Mouse (Mus musculus) midbrain, embryonic 10.5 days (tissue): ENCODE measurements at regions not wholly inside any gene's neighbourhood (a gene's known extent, or its start where the extent isn't known, plus 50 kb on each side); places are given as distances from the start of the nearest gene placed in this dataset.

Source experiments
- DNase-seq: peaks from one replicate; pipeline ENCODE4 v3.0.0-alpha.2; 2017; ENCODE audit warnings: low spot score
- H3K27ac ChIP-seq: fragments of 300-500 bp; sonication (generic); replicated peaks from 2 replicates; pipeline ENCODE4 v1.5.1; 2016; ENCODE audit warnings: mild to moderate bottlenecking
- H3K27me3 ChIP-seq: fragments of 300-500 bp; sonication (generic); 2 replicates; pipeline ENCODE4 v1.6.1; 2016; ENCODE audit warnings: low read depth, mild to moderate bottlenecking; ENCODE audit not compliant: poor library complexity, severe bottlenecking
- H3K36me3 ChIP-seq: fragments of 300-500 bp; sonication (generic); 2 replicates; pipeline ENCODE4 v1.6.1; 2016; ENCODE audit warnings: mild to moderate bottlenecking, moderate library complexity
- H3K4me1 ChIP-seq: fragments of 300-500 bp; sonication (generic); 2 replicates; pipeline ENCODE4 v1.6.1; 2016
- H3K4me3 ChIP-seq: fragments of 300-500 bp; sonication (generic); 2 replicates; pipeline ENCODE4 v1.5.1; 2016; ENCODE audit warnings: mild to moderate bottlenecking, moderate library complexity
- H3K9me3 ChIP-seq: fragments of 300-500 bp; sonication (generic); replicated peaks from 2 replicates; pipeline ENCODE4 v1.6.1; 2016; ENCODE audit warnings: mild to moderate bottlenecking
- WGBS: fragments of 180-500 bp; shearing (Covaris S2); methylation state at CpG from one replicate; pipeline ENCODE4 v1.1.7; 2016; 5-methylcytosine and 5-hydroxymethylcytosine counted together

- no peak for DNase-seq
- Histone ChIP-seq H3K27me3 (no peaks in the 10 kb centered on the region), H3K9me3 (no peaks in the 10 kb centered on the region), H3K4me3 (no peak overlapping the region), H3K27ac (no peak overlapping the region), H3K36me3 (no peaks in the 10 kb centered on the region), H3K4me1 (no peaks in the 10 kb centered on the region)
- 81% methylated on average over 3 of the region's 3 CpGs for WGBS
These were observed 220.8 kb upstream of the Adgrl4 start for GRCm38 (mm10) chr3:151216764-151217502.

- H3K36me3 ChIP-seq = no peaks in the 10 kb centered on the region
- DNase-seq = no peak
- no peak overlapping the region for H3K27ac ChIP-seq
- H3K9me3 ChIP-seq = no peaks in the 10 kb centered on the region
- no peak overlapping the region for H3K4me3 ChIP-seq
- no peaks in the 10 kb centered on the region for H3K4me1 ChIP-seq
- WGBS = 22% methylated on average over 3 of the region's 3 CpGs
- H3K27me3 ChIP-seq = no peaks in the 10 kb centered on the region
These were observed 215.3 kb upstream of the Adgrl4 start for GRCm38 (mm10) chr3:151222407-151222806.

- no peaks in the 10 kb centered on the region for H3K9me3 ChIP-seq
- H3K27me3 ChIP-seq = no peaks in the 10 kb centered on the region
- H3K4me1 ChIP-seq = no peaks in the 10 kb centered on the region
- no peak overlapping the region for H3K27ac ChIP-seq
- DNase-seq = no peak
- H3K36me3 ChIP-seq = no peaks in the 10 kb centered on the region
- H3K4me3 ChIP-seq = no peak overlapping the region
- WGBS = 93% methylated on average over 2 of the region's 2 CpGs
These were observed 185.2 kb upstream of the Adgrl4 start for GRCm38 (mm10) chr3:151252458-151252857.

GRCm38 (mm10) chr3:151262821-151263220 is 174.9 kb upstream of the Adgrl4 start:
- Histone ChIP-seq H3K27ac (no peak overlapping the region), H3K4me3 (no peak overlapping the region), H3K36me3 (no peaks in the 10 kb centered on the region), H3K27me3 (no peaks in the 10 kb centered on the region), H3K4me1 (no peaks in the 10 kb centered on the region), H3K9me3 (no peaks in the 10 kb centered on the region)
- no peak for DNase-seq
- 82% methylated on average over 3 of the region's 3 CpGs for WGBS

- H3K4me1 ChIP-seq = no peaks in the 10 kb centered on the region
- H3K9me3 ChIP-seq = no peaks in the 10 kb centered on the region
- H3K36me3 ChIP-seq = no peaks in the 10 kb centered on the region
- 31% methylated on average over 2 of the region's 2 CpGs for WGBS
- H3K4me3 ChIP-seq = no peak overlapping the region
- H3K27ac ChIP-seq = no peak overlapping the region
- H3K27me3 ChIP-seq = no peaks in the 10 kb centered on the region
- DNase-seq = no peak
These were observed 172.0 kb upstream of the Adgrl4 start for GRCm38 (mm10) chr3:151265658-151266057.

- H3K4me1 ChIP-seq = no peaks in the 10 kb centered on the region
These were observed 168.2 kb upstream of the Adgrl4 start for GRCm38 (mm10) chr3:151269514-151269913.

GRCm38 (mm10) chr3:151283829-151284228 is 153.9 kb upstream of the Adgrl4 start:
- WGBS = 90% methylated on average over 1 of the region's 1 CpGs
- no peak for DNase-seq
- Histone ChIP-seq H3K36me3 (no peaks in the 10 kb centered on the region), H3K27ac (no peak overlapping the region), H3K9me3 (no peaks in the 10 kb centered on the region), H3K4me3 (no peak overlapping the region), H3K4me1 (no peaks in the 10 kb centered on the region), H3K27me3 (no peaks in the 10 kb centered on the region)

More at GRCm38 (mm10) chr3:151269514-151269913, 168.2 kb upstream of the Adgrl4 start:
- Histone ChIP-seq H3K36me3 (no peaks in the 10 kb centered on the region), H3K4me3 (no peak overlapping the region), H3K9me3 (no peaks in the 10 kb centered on the region), H3K27ac (no peak overlapping the region), H3K27me3 (no peaks in the 10 kb centered on the region)
- DNase-seq = no peak
- 84% methylated on average over 2 of the region's 2 CpGs for WGBS

GRCm38 (mm10) chr3:151293981-151294605 is 143.6 kb upstream of the Adgrl4 start:
- DNase-seq = peak; percentile 60
- Histone ChIP-seq H3K36me3 (no peaks in the 10 kb centered on the region), H3K9me3 (no peaks in the 10 kb centered on the region), H3K27me3 (no peaks in the 10 kb centered on the region), H3K27ac (peak overlapping the region; percentile 83), H3K4me3 (no peak overlapping the region; the same call in 1 of the 2 replicates), H3K4me1 (peaks cover 15% of the 10 kb centered on the region)
- 34% methylated on average over 11 of the region's 11 CpGs for WGBS

GRCm38 (mm10) chr3:151294606-151295005 is 143.1 kb upstream of the Adgrl4 start:
- no peaks in the 10 kb centered on the region for H3K36me3 ChIP-seq
- no peaks in the 10 kb centered on the region for H3K27me3 ChIP-seq
- DNase-seq = no peak
- WGBS = 83% methylated on average over 7 of the region's 7 CpGs
- H3K4me3 ChIP-seq = no peak overlapping the region; the same call in 1 of the 2 replicates
- no peaks in the 10 kb centered on the region for H3K9me3 ChIP-seq
- H3K4me1 ChIP-seq = peaks cover 15% of the 10 kb centered on the region
- peak overlapping the region; percentile 83 for H3K27ac ChIP-seq

GRCm38 (mm10) chr3:151295027-151295426 is 142.7 kb upstream of the Adgrl4 start:
- Histone ChIP-seq H3K9me3 (no peaks in the 10 kb centered on the region), H3K4me1 (peaks cover 15% of the 10 kb centered on the region), H3K4me3 (no peak overlapping the region), H3K27ac (peak overlapping the region; percentile 83), H3K36me3 (no peaks in the 10 kb centered on the region), H3K27me3 (no peaks in the 10 kb centered on the region)
- no peak for DNase-seq
- 86% methylated on average over 9 of the region's 9 CpGs for WGBS

GRCm38 (mm10) chr3:151298325-151298724 is 139.4 kb upstream of the Adgrl4 start:
- 62% methylated on average over 2 of the region's 2 CpGs for WGBS
- H3K27me3 ChIP-seq = no peaks in the 10 kb centered on the region
- H3K9me3 ChIP-seq = no peaks in the 10 kb centered on the region
- H3K4me3 ChIP-seq = no peak overlapping the region
- peaks cover 15% of the 10 kb centered on the region for H3K4me1 ChIP-seq
- H3K36me3 ChIP-seq = no peaks in the 10 kb centered on the region
- no peak overlapping the region for H3K27ac ChIP-seq
- no peak for DNase-seq

- no peak for DNase-seq
- H3K27me3 ChIP-seq = no peaks in the 10 kb centered on the region
- H3K9me3 ChIP-seq = no peaks in the 10 kb centered on the region
- no peak overlapping the region for H3K4me3 ChIP-seq
- WGBS = 92% methylated on average over 4 of the region's 4 CpGs
- no peak overlapping the region for H3K27ac ChIP-seq
- no peaks in the 10 kb centered on the region for H3K4me1 ChIP-seq
- no peaks in the 10 kb centered on the region for H3K36me3 ChIP-seq
These were observed 132.3 kb upstream of the Adgrl4 start for GRCm38 (mm10) chr3:151305402-151305801.

GRCm38 (mm10) chr3:151307975-151308374 is 129.7 kb upstream of the Adgrl4 start:
- Histone ChIP-seq H3K27me3 (no peaks in the 10 kb centered on the region), H3K27ac (no peak overlapping the region), H3K36me3 (no peaks in the 10 kb centered on the region), H3K4me1 (no peaks in the 10 kb centered on the region), H3K4me3 (no peak overlapping the region), H3K9me3 (no peaks in the 10 kb centered on the region)
- WGBS = 75% methylated on average over 4 of the region's 4 CpGs
- DNase-seq = no peak
